Mouse (Mus musculus) C2C12 (cell line): ENCODE results near the gene Chrnd.

ENCODE experiments used
- CTCF ChIP-seq: IDR thresholded peaks from one replicate; pipeline ENCODE4 v1.5.1; 2011; ENCODE audit not compliant: control insufficient read depth, insufficient read depth, insufficient read length
- FOSL1 ChIP-seq: IDR thresholded peaks from one replicate; pipeline ENCODE4 v1.8.0; 2011; ENCODE audit warnings: mild to moderate bottlenecking, low read length; ENCODE audit not compliant: poor library complexity, insufficient read depth, severe bottlenecking
- MAX ChIP-seq: IDR thresholded peaks from one replicate; pipeline ENCODE4 v1.6.1; 2011; ENCODE audit warnings: mild to moderate bottlenecking, control low read depth
- MYOD1 ChIP-seq: IDR thresholded peaks from one replicate; pipeline ENCODE4 v1.6.1; 2011; ENCODE audit warnings: low read depth; ENCODE audit not compliant: control insufficient read depth, insufficient read length
- USF1 ChIP-seq: IDR thresholded peaks from one replicate; pipeline ENCODE4 v1.6.1; 2011; ENCODE audit warnings: low read depth, mild to moderate bottlenecking, control low read depth, moderate library complexity

DNA sequence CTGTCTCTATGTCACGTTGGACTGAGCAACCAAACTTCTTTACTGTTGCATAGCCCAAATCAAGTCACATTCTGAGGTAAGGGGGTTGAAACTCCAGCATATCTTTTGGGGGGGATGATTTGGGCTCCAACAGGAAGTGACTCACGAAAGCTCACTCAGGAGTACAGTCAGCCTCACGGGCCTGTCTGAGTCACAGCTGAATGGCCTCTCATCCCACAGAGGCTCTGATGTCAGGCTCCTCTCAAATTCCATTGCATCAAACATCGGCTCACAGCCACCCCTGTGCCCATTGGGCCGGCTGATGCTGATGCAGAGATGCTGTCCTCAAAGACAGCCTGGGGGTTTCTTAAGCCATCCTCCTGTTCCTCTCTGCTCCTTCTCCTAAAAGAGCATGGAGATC lies 9.5 kb upstream of the Chrnd start:
- TF ChIP-seq CTCF (no peak), MAX (peak; percentile 54), USF1 (no peak), FOSL1 (peak; percentile 99), MYOD1 (peak; percentile 57)
